Mouse (Mus musculus) lung, postnatal 14 days (tissue): Measurements from ENCODE around the gene Mn1.
A peak's percentile ranks its signal among the peaks of the same experiment; 100 is the strongest.

Source experiments
- DNase-seq: peaks from one replicate; pipeline ENCODE4 v3.0.0; 2021

Gene Mn1

DNA sequence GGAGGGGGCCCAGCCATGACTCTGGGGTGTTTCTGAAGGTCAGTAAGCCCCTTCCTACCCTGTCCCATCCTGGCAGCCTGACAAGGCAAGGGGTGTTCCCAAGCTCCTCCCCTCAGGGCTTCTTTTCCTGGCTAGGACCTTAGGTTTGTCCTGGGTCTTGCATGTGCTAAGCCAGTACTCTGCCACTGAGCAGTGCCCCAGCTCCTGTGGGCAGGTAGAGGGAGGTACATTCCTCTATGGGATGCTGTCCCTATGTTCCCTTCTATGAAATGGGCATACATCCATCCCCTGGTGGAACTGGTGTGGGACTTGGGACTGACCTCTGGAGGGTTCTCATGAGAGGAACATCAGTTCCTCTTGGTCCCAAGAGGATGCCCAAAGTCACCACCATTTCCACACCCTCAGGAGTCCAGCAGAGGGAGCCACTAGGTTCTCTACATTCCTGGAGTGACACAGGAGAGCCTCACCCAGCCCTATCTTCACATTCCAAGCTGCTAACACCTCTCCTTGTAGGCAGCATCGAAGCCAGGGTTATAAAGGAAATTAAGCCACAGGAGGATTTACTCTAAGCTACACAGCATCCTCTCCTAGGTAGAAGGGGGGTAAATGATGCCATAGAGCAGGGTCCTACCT, 7.6 kb upstream of the Mn1 start:
- peak; percentile 47 for DNase-seq

DNA sequence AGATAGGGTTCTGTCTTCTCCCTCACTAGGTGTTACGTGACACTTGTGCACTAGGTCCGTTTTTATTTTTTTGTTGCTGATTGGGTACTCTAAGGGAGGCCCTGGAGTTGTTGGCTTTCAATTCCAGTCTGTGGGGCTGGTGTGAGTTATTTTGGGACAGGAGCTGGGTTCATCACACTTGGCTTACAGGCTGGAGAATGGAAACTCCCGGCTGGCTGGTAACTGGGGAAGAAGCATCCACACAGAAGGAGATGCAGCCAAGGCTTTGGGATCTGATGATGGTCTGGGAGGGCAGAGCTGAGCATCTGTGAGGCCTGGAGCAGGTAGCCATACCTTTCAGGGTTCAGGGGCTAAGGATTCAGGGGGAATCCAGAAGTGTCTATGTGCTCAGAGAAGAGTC, 6.5 kb upstream of the Mn1 start:
- no peak for DNase-seq

DNA sequence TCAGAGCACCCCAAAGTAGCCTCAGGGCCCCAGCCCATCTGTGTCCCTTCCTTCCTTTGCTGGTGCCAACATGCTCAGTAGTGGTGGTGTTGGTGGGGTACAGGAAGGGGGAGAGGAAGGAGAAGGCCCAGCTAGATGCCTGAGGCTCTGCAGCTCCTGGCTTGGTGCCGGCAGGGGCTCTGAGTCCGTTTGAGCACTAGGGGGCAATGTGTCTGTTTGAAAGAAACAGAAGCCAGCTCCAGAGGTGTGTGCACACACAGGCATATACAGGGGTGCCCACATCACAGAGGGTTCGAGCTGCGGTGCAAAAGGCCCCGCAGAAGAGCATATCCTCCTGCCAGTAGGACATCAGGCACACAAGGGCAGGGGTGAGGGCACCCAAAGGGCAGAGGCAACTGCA, 3.0 kb upstream of the Mn1 start:
- DNase-seq, result peak; percentile 86

DNA sequence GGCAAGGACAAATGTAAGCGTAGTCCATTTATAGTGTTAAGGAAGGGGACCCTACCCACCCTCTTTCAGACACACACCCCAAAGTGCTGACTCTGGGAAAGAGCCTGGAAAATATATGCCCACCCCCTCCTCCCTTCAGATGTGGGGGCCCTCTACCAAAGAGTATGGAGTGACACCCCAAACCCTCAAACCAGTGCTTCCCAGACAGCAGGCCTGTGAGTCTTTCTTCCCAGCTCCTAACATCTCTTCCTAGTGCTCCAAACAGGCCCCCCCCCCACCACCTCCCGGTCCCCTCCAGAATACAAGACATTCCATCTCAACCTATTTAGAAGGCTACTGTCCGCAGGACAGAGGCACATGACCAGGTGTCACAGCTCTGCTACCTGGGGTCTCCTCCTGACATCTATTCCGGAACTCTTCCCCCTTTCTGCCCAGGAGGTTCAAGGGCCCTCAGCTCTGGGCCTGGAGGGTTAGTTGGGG, 2.4 kb upstream of the Mn1 start:
- DNase-seq, result no peak

DNA sequence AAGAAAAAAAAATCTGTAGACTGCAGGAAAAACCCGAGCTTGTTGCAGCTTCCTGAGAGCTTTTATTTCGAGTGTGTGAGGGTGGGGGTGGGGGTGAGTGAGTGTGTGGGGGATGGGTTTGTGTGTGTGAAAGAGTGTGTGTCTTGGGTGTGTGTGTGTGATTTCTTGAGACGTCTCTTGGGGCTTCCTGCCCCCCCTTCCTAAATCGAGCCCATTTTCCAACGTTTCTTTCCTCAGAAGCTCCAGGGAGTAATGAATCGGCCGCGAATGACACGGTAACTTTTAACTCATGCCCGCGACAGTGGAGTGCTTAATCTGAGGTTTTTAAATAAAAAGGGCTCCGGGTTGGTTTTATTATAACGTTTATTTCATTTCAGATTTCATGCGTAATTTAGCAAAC, 1.6 kb upstream of the Mn1 start:
- DNase-seq, result no peak

DNA sequence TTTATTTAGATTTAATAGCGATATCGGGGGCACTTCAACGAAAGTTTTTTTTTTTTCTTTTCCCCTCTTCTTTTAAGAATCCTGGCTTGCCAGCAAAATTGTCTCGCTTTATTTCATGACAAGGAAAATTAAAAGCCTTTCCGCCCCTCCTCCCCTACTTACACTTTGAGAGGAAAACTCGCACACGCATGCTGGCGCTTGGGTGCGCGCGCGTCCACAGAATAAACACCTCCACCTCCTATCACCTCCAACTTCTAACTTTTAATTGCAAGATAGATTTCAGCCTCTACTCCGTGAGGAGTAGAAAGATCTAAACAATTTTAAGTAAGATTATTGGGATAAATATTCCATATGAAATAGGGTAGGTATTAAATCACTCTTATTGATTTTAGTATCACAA, 1.1 kb upstream of the Mn1 start:
- no peak for DNase-seq

DNA sequence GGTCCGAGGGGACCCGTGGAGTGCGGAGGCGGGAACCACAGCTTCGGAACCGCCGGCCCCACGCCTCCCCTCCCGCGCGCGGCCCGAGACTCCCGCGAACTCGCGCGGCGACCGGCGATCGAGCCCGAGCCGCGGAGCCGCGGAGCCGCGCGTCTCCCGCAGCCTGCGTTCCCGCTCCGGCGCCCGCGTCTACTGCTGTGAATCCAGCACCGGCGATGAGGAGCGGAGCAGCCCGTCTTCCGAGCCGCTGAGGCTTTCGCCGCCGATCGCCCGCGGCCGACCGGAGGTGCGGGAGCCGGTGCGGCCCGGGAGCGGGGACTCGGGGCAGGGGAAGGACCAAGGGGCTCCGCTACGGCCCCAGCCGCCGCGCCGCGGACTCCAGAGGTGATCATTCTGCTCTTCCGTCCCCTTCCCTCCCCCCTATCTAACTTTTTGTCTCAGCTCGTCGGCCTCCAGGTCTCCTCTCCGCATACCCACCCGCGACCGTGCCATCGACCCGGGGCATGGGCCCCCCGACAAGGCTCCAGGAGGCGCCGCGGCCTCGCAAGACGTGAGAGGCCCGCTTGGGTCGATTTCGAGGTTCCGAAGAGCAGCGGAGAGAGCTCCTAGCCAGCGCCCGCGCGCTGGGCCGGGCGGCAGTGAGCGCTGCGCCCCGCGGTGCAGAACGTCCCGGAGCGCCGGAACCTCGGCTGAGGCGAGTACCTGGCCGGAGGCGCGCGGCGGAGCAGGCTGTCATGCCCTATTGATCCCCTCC, 393 bp downstream of the Mn1 start:
- DNase-seq, result peak; percentile 37

DNA sequence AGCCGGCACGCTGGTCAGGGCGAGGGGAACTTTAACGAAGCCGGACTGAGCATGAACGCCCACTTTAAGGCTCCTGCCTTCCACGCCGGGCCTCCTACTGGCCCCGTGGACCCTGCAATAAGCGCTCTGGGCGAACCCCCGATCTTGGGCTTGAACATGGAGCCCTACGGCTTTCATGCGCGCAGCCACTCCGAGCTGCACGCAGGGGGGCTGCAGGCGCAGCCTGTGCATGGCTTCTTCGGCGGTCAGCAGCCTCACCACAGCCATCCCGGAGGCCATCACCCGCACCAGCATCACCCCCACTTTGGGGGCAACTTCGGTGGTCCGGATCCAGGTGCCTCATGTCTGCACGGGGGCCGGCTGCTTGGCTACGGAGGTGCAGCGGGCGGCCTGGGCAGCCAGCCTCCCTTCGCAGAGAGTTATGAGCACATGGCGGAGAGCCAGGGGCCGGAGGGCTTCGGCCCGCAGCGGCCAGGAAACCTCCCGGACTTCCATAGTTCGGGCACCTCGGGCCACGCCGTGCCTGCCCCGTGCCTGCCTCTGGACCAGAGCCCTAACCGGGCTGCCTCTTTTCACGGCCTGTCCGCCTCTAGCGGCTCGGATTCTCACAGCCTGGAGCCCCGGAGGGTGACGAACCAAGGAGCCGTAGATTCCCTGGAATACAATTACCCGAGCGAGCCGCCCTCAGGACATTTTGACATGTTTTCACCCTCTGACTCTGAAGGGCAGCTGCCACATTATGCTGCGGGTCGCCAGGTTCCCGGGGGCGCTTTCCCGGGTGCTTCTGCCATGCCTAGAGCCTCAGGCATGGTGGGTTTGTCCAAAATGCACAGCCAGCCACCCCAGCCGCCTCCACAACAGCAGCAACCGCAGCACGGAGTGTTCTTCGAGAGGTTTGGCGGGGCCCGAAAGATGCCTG, 1.3 kb downstream of the Mn1 start:
- no peak for DNase-seq

DNA sequence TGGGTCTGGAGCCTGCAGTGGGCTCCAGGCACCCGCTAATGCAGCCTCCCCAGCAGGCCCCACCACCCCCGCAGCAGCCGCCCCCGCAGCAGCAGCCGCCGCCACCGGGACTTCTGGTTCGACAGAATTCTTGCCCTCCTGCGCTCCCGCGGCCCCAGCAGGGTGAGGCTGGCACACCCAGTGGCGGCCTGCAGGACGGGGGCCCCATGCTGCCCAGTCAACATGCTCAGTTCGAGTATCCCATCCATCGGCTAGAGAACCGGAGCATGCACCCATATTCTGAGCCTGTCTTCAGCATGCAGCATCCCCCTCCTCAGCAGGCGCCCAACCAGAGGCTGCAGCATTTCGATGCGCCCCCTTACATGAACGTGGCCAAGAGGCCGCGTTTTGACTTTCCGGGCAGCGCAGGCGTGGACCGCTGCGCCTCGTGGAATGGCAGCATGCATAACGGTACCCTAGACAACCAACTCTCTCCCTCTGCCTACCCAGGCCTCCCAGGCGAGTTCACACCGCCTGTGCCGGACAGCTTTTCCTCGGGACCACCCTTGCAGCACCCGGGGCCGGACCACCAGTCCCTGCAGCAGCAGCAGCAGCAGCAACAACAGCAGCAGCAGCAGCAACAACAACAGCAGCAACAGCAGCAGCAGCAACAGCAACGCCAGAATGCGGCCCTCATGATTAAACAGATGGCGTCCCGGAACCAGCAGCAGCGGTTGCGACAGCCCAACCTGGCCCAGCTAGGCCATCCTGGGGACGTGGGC, 2.1 kb downstream of the Mn1 start:
- DNase-seq, result no peak

DNA sequence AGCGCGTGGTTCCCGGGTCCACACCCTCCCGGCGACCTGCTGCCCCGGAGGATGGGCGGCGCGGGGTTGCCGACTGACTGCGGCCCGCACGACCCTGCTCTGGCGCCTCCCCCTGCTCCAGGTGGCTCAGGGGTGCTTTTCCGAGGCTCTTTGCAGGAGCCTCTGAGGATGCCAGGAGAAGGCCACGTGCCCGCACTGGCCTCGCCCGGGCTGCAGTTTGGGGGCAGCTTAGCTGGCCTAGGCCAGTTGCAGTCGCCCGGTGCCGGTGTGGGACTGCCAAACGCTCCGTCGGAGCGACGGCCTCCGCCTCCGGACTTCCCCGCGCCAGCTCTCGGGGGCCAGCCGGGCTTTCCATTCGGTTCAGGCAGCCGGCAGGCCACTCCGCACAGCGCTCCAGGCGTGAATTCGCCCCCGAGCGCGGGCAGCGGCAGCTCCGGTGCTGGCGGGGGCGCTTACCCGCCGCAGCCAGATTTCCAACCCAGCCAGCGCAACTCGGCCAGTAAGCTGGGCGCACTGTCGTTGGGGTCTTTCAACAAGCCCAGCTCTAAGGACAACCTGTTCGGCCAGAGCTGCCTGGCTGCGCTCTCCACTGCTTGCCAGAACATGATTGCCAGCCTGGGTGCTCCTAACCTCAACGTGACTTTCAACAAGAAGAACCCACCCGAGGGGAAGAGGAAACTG, 3.0 kb downstream of the Mn1 start:
- DNase-seq, result no peak

DNA sequence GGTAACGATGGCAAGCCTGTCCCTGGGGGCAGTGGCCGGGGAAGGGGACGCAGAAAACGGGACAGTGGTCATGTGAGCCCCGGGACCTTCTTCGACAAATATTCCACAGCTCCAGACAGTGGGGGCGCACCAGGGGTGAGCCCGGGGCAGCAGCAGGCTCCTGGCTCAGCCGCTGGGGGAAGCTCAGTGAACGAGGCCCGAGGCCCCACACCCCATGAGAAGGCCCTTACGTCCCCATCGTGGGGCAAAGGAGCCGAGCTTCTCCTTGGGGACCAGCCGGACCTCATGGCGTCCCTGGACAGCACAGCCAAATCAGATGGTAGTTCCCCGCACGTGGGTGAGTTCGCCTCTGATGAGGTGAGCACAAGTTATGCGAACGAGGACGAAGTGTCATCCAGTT, 3.7 kb downstream of the Mn1 start:
- DNase-seq, result no peak

DNA sequence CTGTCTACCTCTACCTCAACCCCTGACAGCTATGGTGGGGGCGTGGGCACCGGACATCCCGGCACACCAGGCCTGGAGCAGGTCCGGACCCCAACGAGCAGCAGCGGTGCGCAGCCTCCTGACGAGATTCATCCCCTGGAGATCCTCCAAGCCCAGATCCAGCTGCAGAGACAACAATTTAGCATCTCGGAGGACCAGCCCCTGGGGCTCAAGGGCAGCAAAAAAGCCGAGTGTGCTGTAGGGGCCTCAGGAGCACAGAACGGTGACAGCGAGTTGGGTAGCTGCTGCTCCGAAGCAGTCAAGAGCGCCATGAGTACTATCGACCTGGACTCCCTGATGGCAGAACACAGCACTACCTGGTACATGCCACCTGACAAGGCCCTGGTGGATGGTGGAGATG, 4.3 kb downstream of the Mn1 start:
- DNase-seq, result no peak

DNA sequence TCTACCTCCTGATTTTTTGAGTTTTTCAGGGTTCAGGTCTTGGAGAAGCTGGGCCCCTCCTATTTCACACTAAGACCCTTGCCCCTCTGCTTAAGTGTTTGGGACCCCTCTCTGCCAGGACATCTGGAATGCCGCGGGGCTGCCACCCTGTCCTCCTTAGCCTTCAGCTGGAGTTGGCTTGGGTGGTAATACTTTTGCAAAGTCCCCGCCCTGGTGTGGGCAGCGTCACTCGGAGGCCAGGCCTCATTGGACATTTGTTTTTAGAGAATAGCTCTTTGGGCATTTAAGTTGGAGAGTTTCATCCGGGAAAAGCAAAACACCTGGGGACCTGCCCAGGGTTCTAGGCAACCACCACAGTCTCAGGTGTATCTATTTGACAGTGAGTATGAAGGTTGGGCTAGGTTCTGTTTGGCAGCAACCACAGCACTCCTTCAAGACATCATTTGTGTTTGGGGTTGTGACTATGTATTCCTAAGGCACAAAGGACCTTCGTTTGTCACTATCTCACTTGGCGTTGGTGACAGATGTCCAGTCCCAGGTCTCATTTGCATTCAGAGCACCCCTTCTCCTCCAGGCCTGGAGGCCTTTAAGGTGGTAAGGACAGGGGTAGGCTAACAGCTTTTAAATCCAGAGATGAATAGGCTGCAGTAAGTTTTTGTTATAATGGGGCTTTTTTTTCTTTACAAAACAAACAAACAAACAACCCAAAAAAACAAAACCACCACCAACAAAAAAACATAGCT, 5.1 kb downstream of the Mn1 start:
- DNase-seq, result no peak

DNA sequence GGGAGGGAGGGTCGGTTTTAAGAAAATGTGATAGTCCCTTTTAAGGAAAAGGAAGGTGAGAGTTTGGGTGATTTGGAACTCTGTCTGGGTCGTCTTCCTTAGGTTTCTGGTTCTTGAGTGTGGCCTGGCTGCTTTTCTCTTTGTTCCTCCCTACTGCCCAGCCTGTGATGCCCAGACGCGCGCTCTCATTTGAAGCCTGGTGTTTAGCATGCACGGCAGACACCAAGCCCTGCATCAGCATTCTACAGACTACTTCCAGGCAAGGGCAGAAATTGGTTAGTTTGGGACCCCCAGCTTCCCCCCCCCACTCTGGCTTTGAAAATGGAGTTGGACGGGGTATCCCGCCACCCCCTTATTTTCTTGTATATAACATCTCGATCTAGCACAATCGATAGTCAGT, 5.8 kb downstream of the Mn1 start:
- no peak for DNase-seq

DNA sequence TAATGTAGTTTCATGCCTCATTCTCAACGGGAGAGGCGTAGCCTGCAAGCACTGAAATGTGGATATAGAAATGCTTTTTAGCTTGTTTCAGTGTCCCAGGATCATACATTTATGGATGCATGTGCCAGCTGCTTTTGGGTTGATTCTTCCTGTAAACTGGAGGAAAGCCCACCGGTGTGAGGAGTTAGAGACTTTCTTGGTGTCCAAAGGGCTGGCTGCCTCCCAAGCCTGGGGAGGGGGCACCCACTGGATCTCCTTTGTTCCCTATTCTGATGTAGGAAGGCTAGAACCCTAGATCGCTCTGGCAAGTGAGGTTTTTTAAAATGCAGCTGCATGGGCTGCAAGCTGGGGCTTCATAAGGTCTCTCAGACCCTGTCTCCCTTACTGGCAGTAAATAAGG, 6.5 kb downstream of the Mn1 start:
- DNase-seq, result no peak

DNA sequence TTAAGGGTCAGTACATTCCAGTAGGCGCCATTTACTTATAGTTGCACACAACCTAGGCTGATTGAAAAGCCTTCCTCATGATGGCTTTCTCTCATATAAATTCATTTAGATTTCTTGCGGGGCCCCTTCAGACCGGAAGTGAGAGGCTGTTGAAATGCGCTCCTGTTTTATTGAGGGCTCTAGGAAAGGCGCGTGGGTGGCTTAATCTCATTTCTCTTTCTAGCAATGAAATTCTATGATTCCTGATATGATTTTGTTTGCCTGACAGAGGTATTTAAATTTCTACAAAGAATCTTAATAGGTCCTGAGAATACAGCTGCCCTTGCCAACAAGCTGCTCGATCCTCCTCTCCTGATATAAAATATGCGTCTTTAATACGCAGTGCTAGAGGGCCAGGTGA, 8.7 kb downstream of the Mn1 start:
- DNase-seq, result no peak

DNA sequence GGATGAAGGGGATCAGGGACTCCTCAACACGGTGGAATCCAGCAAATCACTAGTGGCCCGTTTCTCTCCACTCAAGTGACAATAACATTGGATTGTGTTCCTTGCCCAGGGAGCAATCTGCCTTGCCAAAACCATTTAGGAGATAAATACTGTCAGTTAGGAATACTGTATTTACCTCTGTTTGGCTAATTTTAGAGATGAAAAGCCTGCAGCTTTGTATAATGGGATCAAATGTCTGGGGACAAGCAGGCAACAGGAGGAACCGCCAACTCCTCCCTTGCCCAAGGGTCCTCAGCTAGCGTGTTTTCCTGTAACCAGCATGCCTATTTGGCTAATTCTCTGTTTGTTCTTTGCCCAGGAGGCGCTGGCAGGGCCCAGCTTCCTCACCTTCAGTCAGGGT, 9.1 kb downstream of the Mn1 start:
- DNase-seq, result no peak

DNA sequence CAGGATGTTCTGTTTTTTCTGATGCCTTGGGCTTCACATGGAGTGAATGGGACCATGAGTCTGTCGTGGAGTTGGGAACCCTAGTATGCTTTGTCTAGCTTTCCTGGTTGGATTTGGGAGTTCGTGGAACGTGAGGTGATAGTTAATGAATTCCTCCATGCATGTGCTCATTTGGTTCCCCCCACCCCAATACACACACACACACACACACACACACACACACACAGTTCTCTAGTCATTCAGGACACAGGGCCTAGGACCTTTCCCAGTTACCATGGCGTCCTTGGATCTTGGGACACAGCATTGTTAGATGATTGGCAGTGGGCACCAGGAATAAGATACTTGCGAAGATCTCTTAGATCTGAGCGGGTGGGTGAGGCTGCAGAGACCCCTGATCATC, 11.7 kb downstream of the Mn1 start:
- DNase-seq, result no peak

DNA sequence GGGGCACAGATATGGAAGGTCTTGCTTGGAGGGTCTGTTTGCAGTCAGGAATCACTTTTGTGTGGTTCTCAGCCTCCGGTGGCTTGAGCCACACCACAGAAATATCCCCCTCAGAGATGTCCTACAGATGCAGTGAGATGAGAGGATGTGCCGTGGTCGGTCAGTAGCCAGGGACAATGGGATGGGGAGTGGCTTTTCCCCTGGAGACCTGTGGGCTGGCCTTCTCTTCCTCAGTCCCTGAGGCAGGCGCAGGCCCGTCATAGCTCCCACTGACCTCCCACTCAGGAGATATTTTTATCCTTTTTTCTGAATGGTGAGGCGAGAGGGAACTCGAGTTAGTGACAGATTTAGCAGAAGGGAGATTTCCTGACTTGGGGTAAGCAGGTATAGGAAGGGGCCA, 12.6 kb downstream of the Mn1 start:
- DNase-seq, result no peak

DNA sequence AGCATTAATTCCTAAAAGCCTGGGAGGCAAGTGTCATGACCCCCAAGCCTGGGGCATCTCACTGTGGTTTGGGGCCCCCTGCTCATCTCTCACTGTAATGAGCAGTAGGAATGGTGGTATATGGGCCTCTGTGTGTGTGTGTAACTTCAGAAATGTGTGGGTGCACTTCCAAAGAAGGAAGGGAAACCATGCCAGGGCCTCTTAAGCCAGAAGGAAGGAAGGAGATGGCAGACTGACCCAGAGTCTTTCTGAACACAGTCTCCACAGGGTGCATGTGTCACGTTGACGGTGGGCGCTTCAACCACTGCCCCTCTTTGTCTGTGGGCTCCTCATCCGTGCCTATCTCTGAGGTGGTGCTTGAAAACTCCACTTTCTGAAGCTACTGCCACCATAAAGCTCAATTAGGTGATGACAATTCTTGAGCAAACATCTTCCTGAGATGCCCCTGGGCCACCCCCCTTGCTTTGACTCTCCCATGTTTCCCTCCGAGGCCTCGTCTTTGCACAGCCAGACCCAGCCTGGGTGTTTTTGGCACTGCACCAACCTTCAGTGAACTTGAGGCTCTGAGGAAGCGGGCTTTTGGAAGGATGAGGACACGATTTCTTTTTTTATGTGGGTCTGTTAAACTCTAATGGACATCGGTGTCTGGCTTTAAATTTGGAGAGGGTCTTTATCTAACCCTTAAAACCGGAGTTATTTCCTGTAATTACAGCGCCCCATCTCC, 14.0 kb downstream of the Mn1 start:
- peak; percentile 41 for DNase-seq

DNA sequence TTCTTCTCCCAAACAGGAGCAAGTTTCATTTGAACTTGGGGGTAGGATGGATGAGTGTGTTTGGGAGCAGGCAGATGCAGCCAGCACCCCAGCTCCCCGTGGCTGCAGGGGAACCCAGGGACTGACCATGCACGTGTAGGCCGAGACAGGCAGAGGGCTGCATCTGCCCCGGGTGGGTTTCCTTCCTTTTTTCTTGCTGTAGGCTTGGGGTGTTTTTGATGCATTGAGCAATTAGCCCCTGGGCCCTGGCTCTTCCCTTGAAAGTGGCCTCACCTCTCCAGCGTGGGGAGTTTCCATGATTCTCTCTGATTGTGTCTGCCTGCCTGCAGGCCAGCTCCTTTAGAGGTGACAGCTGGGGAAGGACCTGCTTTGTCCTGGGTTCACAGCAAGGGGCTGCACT, 15.7 kb downstream of the Mn1 start:
- no peak for DNase-seq
